Mouse (Mus musculus): Measurements from ENCODE around the gene Hmgb1. TPM values are rescaled to one million over a fixed set of nuclear protein-coding genes. Genes with fewer than 3 reads are reported as not detected.
A peak's percentile ranks its signal among the peaks of the same experiment; 100 is the strongest.

Gene Hmgb1
- total RNA-seq, 2 experiments from 2014 or later: 193 to 198 TPM

- DNase-seq (ENCODE audit: extremely low spot score in 1 of 2, low spot score in 2 of 2): no peak
- intact Hi-C loops (cut with DNase I): no loop called here
Measured at GRCm38 (mm10) chr5:149049435-149049834, 134.9 kb downstream of the Hmgb1 start.

DNA sequence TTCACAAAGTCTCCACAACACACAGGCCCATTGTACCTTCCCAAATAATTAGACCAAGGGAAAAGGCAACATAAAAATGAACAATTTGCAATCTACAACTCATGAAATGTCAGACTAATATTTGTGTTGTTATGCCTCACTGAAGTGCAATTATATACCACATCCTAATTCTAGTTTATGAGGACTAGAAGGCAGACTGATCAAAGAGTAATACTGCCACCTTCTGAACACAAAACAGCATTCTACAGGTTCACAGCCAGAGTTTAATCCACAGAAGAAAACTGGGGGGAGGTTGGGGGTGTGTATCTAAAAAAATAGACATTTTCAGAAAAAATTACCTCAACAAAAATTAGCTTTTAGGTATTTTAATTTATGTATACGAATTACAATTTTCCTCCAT is 135.3 kb downstream of the Hmgb1 start:
- intact Hi-C loops (cut with DNase I): no loop called here
- DNase-seq (ENCODE audit: extremely low spot score in 1 of 2, low spot score in 2 of 2): no peak

GRCm38 (mm10) chr5:149046650-149047049 is 137.6 kb downstream of the Hmgb1 start:
- intact Hi-C loops (cut with DNase I): no loop called here
- no peak for DNase-seq (ENCODE audit: extremely low spot score in 1 of 2, low spot score in 2 of 2)

DNA sequence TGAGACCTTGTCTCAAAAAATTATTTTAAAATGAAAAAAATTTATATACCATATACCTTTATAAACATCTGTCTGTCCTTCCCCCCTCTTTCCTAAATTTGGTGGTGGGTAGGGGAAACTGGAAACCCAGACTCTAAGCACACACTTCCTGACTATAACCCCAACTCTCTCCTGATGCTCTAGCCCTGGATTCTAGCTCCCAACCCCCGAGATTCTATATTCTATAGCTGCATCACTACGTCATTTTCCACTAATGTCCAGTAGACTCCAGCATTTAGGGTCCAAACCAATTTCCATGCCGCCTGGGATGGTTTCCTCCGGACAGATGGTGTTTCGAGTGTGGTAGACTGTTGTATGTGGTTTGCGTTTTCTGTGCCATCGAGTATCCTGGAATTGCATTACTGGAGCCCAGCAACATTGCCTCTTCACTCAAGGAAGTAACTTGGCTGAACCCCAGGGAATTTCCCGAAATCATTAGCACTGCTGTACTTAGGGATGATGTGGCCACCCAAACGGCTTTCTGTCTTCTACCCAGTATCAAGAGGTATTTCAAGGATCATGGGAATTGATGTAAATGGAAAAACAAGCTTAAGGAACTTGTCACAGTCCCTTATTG is 138.7 kb downstream of the Hmgb1 start:
- intact Hi-C loops (cut with DNase I): no loop called here
- DNase-seq (ENCODE audit: extremely low spot score in 1 of 2, low spot score in 2 of 2): no peak

- no peak for DNase-seq (ENCODE audit: extremely low spot score in 1 of 2, low spot score in 2 of 2)
- intact Hi-C loops (cut with DNase I): no loop called here
Measured at GRCm38 (mm10) chr5:149045054-149045453, 139.2 kb downstream of the Hmgb1 start.

DNA sequence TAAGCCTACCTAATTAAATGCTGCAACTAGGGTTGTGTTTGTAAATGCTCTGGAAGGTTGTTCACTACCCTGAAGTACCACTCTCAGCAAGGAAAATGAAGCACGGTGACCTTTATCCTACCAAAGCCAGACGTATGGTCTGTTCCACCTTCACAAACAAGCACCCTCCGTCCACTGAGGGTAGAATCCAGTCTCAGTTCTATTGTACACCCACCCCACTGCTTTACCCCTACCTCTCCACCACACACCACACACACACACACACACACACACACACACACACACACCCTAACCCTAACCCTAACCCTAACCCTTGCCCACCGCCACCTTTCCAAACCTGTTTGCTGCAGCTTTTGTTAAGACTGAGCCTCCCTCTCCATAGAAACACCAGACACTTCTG is 140.2 kb downstream of the Hmgb1 start:
- DNase-seq (ENCODE audit: extremely low spot score in 1 of 2, low spot score in 2 of 2): no peak
- intact Hi-C loops (cut with DNase I): no loop called here

DNA sequence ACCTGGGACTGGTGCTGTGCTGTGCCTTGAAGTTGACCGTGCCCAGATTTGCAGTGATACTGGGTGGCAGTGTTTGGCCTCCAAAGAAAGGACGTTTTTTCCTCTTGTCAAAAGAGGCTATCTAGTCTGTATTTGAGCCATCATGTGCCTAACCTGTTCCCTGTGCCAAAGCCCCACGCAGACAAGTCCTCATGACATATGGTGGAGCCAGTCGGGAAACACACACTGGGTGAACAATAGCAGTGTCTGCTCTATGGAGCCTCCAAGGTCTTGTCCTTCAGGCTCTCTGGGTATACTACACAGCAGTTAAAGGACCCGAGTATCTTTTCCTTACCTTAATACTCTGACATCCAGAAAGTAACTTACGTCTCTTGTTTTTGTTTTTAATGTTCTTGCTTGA is 141.0 kb downstream of the Hmgb1 start:
- no peak for DNase-seq (ENCODE audit: extremely low spot score in 1 of 2, low spot score in 2 of 2)
- intact Hi-C loops (cut with DNase I): no loop called here

DNA sequence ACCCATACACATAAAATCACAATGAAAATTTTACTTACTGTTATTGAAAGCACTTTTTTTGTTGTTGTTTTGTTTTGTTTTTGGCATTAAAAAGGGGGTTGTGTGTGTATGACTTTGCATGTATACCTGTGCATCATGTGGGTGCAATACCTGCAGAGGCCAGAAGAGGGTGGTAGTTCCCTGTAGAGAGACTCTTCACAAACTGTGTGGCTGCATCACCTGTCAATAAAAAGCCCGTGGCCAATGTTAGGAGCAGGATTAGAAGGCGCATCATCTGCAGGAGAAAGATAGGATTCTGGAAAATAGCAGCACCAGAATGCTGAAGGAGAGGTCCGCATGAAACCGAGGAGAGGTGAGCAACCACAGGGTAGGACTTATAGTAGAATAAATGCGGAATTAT is 144.5 kb downstream of the Hmgb1 start:
- DNase-seq (ENCODE audit: extremely low spot score in 1 of 2, low spot score in 2 of 2): no peak
- intact Hi-C loops (cut with DNase I): no loop called here

- DNase-seq (ENCODE audit: extremely low spot score in 1 of 2, low spot score in 2 of 2): peak; percentile 44 to 46
- intact Hi-C loops (cut with DNase I): no loop called here
Measured at GRCm38 (mm10) chr5:149037729-149038128, 146.6 kb downstream of the Hmgb1 start.

- intact Hi-C loops (cut with DNase I): no loop called here
- DNase-seq (ENCODE audit: extremely low spot score in 1 of 2, low spot score in 2 of 2): no peak
Measured at GRCm38 (mm10) chr5:149036920-149037319, 147.4 kb downstream of the Hmgb1 start.

GRCm38 (mm10) chr5:149032438-149032837 is 151.9 kb downstream of the Hmgb1 start:
- intact Hi-C loops (cut with DNase I): no loop called here
- no peak for DNase-seq (ENCODE audit: extremely low spot score in 1 of 2, low spot score in 2 of 2)

GRCm38 (mm10) chr5:149031199-149031750 is 153.0 kb downstream of the Hmgb1 start:
- intact Hi-C loops (cut with DNase I): no loop called here
- DNase-seq (ENCODE audit: extremely low spot score in 1 of 2, low spot score in 2 of 2): peak in 1 of 2 experiments; percentile 73

- intact Hi-C loops (cut with DNase I): no loop called here
- no peak for DNase-seq (ENCODE audit: extremely low spot score in 1 of 2, low spot score in 2 of 2)
Measured at GRCm38 (mm10) chr5:149030103-149030502, 154.2 kb downstream of the Hmgb1 start.

- intact Hi-C loops (cut with DNase I): no loop called here
Measured at GRCm38 (mm10) chr5:149028394-149028793, 155.9 kb downstream of the Hmgb1 start.

DNA sequence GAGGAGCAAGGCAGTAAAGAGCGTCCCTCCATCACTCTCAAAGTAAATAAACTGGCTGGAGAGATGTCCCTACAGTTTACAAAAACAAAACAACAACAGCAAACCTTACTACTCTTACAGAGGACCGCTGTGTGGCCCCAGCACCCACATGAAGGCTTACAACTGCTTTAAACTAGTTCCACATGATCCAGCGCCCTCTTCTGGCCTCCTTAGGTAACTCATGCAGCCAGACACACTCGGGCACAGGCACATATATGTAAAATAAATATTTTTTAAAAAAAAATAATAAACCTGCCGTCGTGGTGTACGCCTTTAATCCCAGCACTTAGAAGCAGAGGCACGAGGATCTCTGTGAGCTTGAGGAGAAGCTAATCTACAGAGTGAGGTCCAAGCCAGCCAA is 156.9 kb downstream of the Hmgb1 start:
- DNase-seq (ENCODE audit: extremely low spot score in 1 of 2, low spot score in 2 of 2): no peak
- intact Hi-C loops (cut with DNase I): no loop called here

More at GRCm38 (mm10) chr5:149028394-149028793, 155.9 kb downstream of the Hmgb1 start:
- no peak for DNase-seq (ENCODE audit: extremely low spot score in 1 of 2, low spot score in 2 of 2)

GRCm38 (mm10) chr5:149021120-149021519 is 163.2 kb downstream of the Hmgb1 start:
- no peak for DNase-seq (ENCODE audit: extremely low spot score in 1 of 2, low spot score in 2 of 2)

GRCm38 (mm10) chr5:149020681-149021062 is 163.6 kb downstream of the Hmgb1 start:
- intact Hi-C loops (cut with DNase I): no loop called here
- no peak for DNase-seq (ENCODE audit: extremely low spot score in 1 of 2, low spot score in 2 of 2)

More at GRCm38 (mm10) chr5:149021120-149021519, 163.2 kb downstream of the Hmgb1 start:
- intact Hi-C loops (cut with DNase I): no loop called here

DNA sequence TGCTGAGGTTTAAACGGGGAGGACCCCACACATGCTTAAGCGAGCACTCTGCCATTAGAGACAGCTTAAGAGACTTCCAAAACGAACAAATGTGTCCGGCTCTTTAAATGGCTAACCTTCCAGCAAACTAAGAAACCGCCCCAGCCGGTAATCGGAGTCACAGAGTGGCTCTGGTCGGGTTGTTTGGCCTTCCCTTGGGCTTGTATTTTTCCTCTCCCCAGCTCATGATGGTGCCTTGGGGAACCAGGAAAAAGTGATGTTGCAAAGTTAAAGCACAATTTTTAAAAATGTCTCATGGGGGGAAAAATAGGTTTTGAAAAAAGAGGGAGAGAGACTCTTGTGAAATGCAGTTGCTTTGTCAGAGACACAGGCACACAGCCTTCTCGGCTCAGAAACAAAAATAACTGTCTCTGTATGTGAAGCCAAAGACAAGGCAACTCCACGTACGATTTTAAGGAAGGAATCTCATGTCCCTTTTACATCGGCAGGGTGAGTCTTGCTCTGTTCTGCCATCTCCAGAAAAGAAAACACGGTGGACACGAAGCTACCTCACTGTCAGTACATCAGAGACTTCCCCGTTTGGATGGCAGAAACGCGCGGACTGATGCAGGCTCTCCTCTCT is 164.1 kb downstream of the Hmgb1 start:
- no peak for DNase-seq (ENCODE audit: extremely low spot score in 1 of 2, low spot score in 2 of 2)
- intact Hi-C loops (cut with DNase I): no loop called here

- DNase-seq (ENCODE audit: extremely low spot score in 1 of 2, low spot score in 2 of 2): no peak
- intact Hi-C loops (cut with DNase I): no loop called here
Measured at GRCm38 (mm10) chr5:149017666-149018415, 166.4 kb downstream of the Hmgb1 start.

DNA sequence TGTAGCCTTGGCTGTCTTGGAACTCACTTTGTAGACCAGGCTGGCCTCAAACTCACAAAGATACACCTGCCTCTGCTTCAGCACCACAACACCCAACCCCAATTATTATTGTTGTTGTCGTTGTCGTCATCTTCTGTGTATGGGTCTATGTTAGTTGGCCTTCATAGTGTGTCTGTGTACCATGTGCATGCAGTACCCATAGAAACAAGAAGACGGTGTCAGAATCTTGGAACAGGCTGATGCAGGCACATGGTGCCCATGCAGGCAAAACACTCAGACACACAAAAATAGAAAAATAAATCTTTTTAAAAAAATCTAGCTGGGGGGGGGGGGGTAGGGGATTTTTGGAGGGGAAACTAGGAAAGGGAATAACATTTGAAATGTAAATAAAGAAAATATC is 167.1 kb downstream of the Hmgb1 start:
- intact Hi-C loops (cut with DNase I): no loop called here
- DNase-seq (ENCODE audit: extremely low spot score in 1 of 2, low spot score in 2 of 2): no peak
